Mouse (Mus musculus) monocyte, adult 2 months (primary cell): Measurements from ENCODE around the gene Them4.

Source experiments
- DNase-seq, 2 experiments: peaks; one replicate each; pipeline ENCODE4 v3.0.0; 2022; ENCODE audit warnings: low spot score in 2 of 2, low read depth in 1 of 2

Them4 gene

GRCm38 (mm10) chr3:94367511-94367910, 57.6 kb downstream of the Them4 start:
- no peak for DNase-seq

DNA sequence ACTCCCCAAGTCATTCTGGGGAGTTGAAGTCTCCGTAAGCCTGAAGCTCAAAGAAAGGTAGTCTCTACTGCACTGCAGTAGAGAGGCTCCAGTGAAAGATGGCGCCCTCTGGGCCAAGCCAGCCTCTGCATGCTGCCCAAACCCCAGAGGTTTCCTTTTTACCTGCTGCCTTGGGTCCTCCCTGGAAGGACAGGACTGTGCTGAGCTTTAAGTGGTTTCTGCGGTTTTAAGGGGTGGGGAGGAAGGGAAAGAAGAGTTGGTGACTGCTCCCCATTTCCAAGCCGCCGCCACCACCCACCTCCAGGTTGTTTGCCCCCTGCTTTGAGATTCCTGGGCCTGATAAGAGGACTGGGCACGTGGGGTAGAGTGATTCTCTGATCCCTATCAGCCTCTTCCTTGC, 58.7 kb downstream of the Them4 start:
- no peak for DNase-seq

GRCm38 (mm10) chr3:94369709-94370108, 59.8 kb downstream of the Them4 start:
- no peak for DNase-seq

DNA sequence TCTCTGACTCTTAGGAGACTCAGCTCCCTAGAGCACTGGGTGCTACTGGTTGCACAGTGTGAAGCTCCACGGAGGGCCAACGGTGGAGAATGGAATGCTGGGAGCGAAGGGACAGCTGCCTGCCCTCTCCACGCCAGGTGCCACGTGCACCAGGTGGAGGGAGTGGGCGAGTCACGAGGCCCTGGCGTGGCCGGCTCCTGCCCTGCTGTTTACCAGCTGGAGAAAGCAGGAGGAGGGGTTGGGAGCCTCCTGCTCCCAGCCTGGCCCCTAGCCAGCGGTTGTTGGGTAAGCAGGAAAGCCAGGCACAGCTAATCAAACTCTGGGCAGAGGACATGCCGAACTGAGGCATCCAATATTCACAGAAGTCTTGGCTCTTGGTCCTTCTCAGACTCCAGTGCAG, 61.7 kb downstream of the Them4 start:
- DNase-seq: no peak

DNA sequence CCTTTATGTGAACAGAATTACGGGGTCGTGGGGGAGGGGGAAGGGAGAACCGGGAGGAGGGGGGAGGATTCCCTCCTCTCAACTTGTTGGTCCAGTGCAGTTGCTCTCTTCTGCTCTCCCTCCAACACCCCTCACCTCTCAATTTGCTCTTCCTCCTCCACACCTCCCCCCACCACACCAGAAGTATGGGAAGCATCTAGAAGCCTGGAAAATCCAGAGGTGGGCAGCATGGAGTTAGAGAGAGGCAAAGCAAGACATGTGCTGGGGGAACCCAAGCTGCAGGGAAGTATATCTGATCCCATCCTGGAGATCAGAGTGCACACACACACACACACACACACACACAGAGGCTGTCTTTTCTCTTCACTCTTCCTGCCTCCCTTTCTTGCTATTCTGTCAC, 62.1 kb downstream of the Them4 start:
- no peak for DNase-seq

GRCm38 (mm10) chr3:94372641-94373040, 62.8 kb downstream of the Them4 start, which contains the start of gene Rorc:
TSS of gene Rorc (plus strand) at chr3:94372794.
- no peak for DNase-seq

DNA sequence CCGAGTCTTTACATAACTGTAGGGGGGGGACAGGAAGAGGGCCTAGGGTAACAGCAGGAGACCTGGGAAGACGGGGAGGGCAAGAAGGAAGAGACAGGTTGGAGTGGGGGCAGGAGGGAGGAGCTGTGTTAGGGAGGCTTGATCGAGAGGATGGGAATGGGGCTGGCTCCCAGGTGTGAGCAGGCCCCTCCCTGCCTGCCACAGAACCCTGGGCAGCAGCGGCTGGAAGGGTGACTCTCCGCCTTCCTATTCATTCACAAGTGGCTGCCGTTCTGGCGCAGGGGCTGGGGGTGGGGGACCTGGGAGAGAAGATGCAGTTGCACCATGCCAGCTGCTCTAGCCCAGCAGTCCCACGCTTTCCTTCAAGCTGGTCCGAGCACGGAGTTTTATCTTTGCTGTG, 63.2 kb downstream of the Them4 start:
- no peak for DNase-seq

DNA sequence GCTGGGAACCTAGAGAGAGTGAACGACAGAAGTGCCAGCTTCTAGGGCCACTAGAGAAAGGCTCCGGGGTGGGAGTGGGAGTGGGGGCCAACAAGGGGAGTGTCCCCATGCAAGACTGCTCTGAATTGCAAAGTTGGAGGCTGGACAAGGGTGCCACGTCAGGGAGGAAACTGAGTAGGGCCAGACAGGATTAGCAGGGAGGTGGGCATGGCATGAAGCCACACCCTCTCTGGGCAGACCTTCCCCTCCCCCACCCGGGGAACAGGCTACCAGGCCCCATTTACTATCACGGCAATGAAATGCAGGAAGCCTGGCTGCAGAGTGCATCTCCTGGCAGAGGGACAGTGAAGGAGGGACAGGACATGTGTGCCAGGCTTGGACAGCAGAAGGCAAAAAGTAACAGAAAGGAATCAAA, 63.7 kb downstream of the Them4 start:
- DNase-seq: no peak

- DNase-seq: no peak
Measured at GRCm38 (mm10) chr3:94374636-94375035, 64.7 kb downstream of the Them4 start.

DNA sequence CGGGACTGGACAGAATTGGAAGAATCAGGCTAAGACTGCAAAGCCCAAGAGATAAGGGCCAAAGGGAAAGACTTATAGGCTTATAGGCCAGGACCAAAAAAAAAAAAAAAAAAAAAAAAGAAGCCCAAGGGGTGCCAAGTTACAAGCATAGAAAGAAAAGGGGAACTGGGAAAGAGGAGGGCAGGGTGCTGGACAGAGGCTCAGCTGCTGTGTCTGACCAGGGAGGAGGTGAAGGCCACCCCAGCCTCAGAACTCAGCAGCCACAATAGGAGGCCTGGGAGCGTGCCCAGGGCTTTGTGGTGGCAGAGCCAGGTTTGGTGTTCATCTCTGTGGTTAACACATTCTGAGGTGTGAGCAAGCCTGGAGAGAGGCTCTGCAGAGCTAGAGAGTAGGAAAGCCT, 65.3 kb downstream of the Them4 start:
- DNase-seq: no peak

DNA sequence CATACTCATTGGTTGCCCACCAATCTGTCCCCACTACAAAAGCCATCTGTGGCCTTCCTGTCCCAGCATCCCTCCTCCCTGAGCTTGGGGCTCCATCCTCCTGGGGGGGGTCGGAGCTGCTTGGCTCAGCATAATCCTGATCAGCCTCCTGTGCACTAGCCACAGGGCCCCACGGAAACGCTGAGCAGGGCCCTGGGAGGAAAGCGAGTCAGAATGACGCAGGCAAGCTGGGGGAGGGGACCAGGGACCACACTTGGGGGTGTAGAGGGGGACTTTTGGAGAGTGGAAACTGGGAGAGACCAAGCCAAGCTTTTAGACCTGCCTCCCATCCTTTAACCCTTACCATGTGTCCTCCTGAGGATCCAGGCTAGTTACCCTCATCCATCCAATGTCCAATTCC, 66.0 kb downstream of the Them4 start:
- DNase-seq: no peak

DNA sequence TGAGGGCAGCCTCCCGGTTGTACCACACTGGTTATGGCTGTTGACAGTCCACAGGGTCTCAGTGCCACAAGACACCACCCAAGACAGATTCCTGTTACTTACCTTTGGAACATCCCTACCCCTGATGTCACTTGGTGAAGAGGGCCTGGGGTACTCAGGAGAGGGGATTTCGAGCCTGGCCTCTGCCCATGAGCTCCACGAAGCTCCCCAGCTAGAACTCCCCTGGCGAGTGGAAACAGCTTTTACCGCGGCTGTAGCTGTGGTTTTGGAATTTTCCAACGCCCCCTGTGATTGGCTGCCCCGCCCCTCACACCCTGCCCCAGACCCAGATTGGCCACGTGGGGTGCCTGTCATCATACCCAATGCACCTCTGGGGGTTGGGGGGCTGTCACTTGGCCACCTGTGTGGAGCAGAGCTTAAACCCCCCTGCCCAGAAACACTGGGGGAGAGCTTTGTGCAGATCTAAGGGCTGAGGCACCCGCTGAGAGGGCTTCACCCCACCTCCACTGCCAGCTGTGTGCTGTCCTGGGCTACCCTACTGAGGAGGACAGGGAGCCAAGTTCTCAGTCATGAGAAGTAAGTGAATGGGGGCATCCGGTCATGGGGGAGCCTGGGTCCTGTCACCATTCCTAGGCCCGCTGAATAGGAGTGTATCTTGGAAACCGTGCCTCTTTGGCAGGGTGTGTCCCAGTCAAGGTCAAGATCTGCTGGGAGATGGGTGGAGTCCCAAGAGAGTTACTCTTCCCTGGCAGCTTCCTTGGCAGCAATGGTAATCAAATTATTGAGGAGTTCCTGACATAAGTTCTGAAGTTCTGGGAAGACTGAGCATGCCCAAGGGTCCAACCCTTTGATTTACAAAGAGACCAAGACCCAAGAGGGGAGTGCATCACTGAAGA, 67.4 kb downstream of the Them4 start:
- DNase-seq: no peak

- no peak for DNase-seq
Measured at GRCm38 (mm10) chr3:94379831-94380510, 70.1 kb downstream of the Them4 start.
